Mouse (Mus musculus) forebrain, embryonic 12.5 days (tissue): ENCODE results near the gene Gm1043. TPM values are rescaled to one million over a fixed set of nuclear protein-coding genes. Genes with fewer than 3 reads are reported as not detected.
A peak's percentile ranks its signal among the peaks of the same experiment; 100 is the strongest.

Experiments
- ATAC-seq: fragments of 200-750 bp; cut with Nextera tagmentation; 2 replicates; pipeline ENCODE4 v1.8.0; 2017; ENCODE audit warnings: moderate TSS enrichment; ENCODE audit not compliant: low FRiP score
- H3K27ac ChIP-seq: fragments of 300-500 bp; sonication (generic); 2 replicates; pipeline ENCODE4 v1.5.1; 2016; ENCODE audit warnings: mild to moderate bottlenecking
- H3K27me3 ChIP-seq: fragments of 300-500 bp; sonication (generic); 2 replicates; pipeline ENCODE4 v1.6.1; 2016; ENCODE audit warnings: mild to moderate bottlenecking
- H3K36me3 ChIP-seq: fragments of 300-500 bp; sonication (generic); replicated peaks from 2 replicates; pipeline ENCODE4 v1.6.1; 2016; ENCODE audit warnings: mild to moderate bottlenecking
- H3K4me1 ChIP-seq: fragments of 300-500 bp; sonication (generic); 2 replicates; pipeline ENCODE4 v1.6.1; 2016
- H3K4me2 ChIP-seq: fragments of 300-500 bp; sonication (generic); 2 replicates; pipeline ENCODE4 v1.6.1; 2016; ENCODE audit warnings: mild to moderate bottlenecking, moderate library complexity
- H3K4me3 ChIP-seq: fragments of 300-500 bp; sonication (generic); replicated peaks from 2 replicates; pipeline ENCODE4 v1.5.1; 2016; ENCODE audit warnings: mild to moderate bottlenecking
- H3K9ac ChIP-seq: fragments of 300-500 bp; sonication (generic); 2 replicates; pipeline ENCODE4 v1.6.1; 2016; ENCODE audit warnings: mild to moderate bottlenecking
- H3K9me3 ChIP-seq: fragments of 300-500 bp; sonication (generic); 2 replicates; pipeline ENCODE4 v1.6.1; 2016
- WGBS: fragments of 180-500 bp; shearing (Covaris S2); methylation state at CpG from one replicate; pipeline ENCODE4 v1.1.7; 2016; 5-methylcytosine and 5-hydroxymethylcytosine counted together
- polyA plus RNA-seq: library from polyadenylated mRNA; unstranded; fragments of >200 nt; fragmentation: Nextera tagmentation; extraction: Ambion mirVana; gene quantifications from 2 replicates; pipeline ENCODE4 v1.2.1, GENCODE M21; 2016

Gene Gm1043
- polyA plus RNA-seq, 1 experiment from 2014 or later, result 0.29 TPM

DNA sequence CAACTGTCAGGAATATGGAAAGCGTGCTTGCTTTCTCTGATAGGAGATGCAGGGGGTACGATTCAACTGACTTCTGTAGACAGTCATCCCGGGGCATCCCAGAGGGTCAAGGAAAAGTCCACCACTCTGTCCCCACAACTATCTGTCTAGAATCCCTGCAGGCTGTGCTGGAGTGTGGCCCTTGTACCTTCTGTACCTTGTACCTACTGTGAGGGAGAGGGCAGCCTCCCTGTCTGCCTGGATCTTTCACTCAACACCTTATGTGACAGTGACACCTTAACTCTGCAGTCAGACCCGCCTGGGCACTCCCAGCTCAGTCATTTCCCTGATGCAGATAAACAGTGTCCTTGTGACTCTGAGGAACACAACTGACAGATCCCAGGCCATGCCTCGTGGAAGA lies 65.5 kb downstream of the Gm1043 start:
- no peaks in the 10 kb centered on the region; the same call in 1 of the 2 replicates for H3K27me3 ChIP-seq
- WGBS, result 82% methylated on average over 5 of the region's 5 CpGs
- no peak overlapping the region for H3K4me2 ChIP-seq
- no peak overlapping the region for H3K9ac ChIP-seq
- H3K36me3 ChIP-seq, result no peaks in the 10 kb centered on the region
- no peaks in the 10 kb centered on the region for H3K9me3 ChIP-seq
- H3K4me3 ChIP-seq, result no peak overlapping the region
- no peaks in the 10 kb centered on the region for H3K4me1 ChIP-seq
- ATAC-seq, result no peak
- H3K27ac ChIP-seq, result no peak overlapping the region

DNA sequence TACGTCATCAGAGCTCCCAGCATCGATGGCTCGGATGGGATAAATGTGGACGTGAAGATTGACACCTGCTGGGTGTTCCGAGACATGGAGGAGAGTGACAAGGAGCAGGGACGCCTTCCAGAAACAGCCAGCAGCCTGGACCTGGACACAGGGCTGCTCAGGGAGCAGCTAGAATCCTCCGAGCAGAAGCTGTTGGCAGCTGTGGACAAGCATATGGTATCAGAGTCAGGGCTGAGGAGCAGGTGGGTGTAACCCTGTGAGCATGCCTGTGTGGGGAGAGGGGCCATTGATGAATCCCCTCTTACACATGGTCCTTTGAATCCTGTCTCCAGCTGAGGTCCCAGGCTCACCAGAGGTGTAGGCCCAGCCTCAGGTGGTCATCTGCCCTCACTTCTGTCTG lies 69.3 kb downstream of the Gm1043 start:
- WGBS, result 83% methylated on average over 7 of the region's 7 CpGs
- H3K9me3 ChIP-seq, result no peaks in the 10 kb centered on the region

DNA sequence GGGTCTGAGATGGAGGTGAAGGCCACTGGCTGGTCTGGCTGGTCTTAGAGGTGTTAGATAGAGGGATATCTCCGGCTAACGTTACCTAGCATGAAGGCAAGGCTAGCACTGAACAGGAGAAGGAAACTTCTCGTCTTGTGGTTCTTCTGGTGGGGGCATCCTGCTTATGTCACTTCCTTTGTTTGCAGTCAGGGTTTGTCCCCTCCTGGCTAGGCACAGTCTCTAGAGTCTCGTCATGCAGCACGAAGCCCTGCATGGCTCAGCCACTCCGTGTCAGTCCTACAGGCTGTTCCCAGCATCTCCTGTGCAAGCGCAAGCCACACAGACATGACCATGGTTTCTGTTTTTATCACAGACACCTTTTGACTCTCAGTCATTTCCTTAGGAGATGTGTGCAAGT lies 73.2 kb downstream of the Gm1043 start:
- whole genome bisulfite sequencing, result 82% methylated on average over 7 of the region's 7 CpGs
- Histone ChIP-seq H3K4me3 (no peak overlapping the region), H3K4me2 (no peak overlapping the region), H3K9ac (no peak overlapping the region), H3K27me3 (peaks cover 42% of the 10 kb centered on the region), H3K9me3 (no peaks in the 10 kb centered on the region), H3K36me3 (no peaks in the 10 kb centered on the region), H3K4me1 (peaks cover 7% of the 10 kb centered on the region; the same call in 1 of the 2 replicates), H3K27ac (no peak overlapping the region)
- no peak for ATAC-seq

More for the DNA sequence above, 69.3 kb downstream of the Gm1043 start:
- H3K4me2 ChIP-seq, result no peak overlapping the region
- no peaks in the 10 kb centered on the region for H3K36me3 ChIP-seq
- ATAC-seq, result no peak
- no peak overlapping the region for H3K27ac ChIP-seq
- no peak overlapping the region for H3K4me3 ChIP-seq
- no peaks in the 10 kb centered on the region for H3K4me1 ChIP-seq
- H3K27me3 ChIP-seq, result peaks cover 3% of the 10 kb centered on the region
- no peak overlapping the region for H3K9ac ChIP-seq

DNA sequence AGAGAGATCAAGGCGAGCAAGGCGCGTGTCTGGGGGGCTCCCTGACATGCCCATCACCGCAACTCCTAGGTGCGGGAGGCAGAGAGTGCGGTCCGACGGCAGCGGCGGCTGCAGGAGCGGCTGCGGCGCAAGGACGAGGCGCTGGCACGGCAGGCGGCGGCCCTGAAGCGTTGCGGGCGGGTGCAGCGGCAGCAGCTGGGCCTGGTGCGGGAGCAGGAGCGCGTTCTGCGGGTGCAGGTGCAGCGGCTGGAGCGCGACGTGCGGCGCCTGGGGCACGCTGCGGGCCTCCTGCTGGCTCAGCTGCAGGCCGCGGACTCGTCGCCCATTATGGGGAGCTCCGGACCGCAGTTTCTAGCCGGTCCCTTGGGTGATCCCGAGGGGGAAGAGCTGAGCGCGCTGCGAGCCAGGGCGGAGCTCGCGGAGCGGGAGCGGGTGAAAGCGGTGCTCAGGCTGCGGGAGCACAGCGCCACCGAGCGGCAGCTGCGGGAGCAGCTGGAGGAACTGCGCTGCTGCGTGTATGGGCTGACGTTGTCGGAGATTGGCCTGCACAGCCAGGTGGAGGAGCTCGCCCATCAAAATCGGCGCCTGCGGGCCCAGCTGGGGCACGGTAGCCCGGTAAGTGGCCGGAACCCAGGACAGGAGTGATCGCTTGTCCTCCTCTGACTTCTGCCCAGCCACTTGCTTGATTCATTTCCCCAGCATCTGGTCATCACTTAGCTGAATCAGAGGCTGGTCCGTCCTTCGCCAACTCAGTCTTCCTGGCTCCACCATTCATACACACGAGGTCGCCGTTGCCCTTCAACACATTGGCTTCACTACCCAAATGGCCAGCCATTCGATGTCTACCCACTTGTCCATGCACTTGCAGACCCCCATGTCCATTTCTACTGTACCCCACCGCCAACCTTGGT lies 78.0 kb downstream of the Gm1043 start:
- H3K27ac ChIP-seq, result no peak overlapping the region

DNA sequence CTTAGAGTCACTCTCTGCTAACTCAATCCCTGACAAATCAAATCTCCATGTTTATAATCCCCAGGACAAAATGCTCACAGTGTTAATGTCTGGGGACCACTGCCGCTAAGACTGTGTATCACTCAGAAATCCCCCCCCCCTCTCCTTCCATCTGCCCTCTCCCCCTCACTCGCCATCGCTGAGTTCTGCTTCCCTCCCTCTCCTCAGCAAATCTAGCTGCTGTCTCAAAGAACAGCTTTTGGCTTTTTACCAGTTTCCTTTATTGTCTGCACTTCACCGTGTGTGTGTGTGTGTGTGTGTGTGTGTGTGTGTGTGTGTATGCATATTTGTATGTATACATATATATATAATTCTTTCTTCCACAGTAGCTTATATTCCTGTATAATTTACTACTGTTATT lies 91.3 kb downstream of the Gm1043 start:
- Histone ChIP-seq H3K9me3 (0 out of 2 replicates have a peak, but pooled peaks cover 4% of the 10 kb centered on the region), H3K27me3 (no peaks in the 10 kb centered on the region; the same call in 1 of the 2 replicates), H3K27ac (no peak overlapping the region), H3K4me2 (no peak overlapping the region), H3K9ac (no peak overlapping the region), H3K36me3 (no peaks in the 10 kb centered on the region), H3K4me3 (no peak overlapping the region), H3K4me1 (no peaks in the 10 kb centered on the region)
- no peak for ATAC-seq
- WGBS, result 60% methylated on average over 4 of the region's 4 CpGs

More for the DNA sequence above, 78.0 kb downstream of the Gm1043 start:
- peak; percentile 87 for ATAC-seq
- Histone ChIP-seq H3K36me3 (no peaks in the 10 kb centered on the region), H3K27me3 (peaks cover 63% of the 10 kb centered on the region), H3K4me2 (peak overlapping the region; percentile 70), H3K4me3 (peak overlapping the region; percentile 52), H3K9me3 (no peaks in the 10 kb centered on the region), H3K4me1 (peaks cover 8% of the 10 kb centered on the region; the same call in 1 of the 2 replicates), H3K9ac (peak overlapping the region; percentile 49)
- WGBS, result 6% methylated on average over 74 of the region's 75 CpGs

DNA sequence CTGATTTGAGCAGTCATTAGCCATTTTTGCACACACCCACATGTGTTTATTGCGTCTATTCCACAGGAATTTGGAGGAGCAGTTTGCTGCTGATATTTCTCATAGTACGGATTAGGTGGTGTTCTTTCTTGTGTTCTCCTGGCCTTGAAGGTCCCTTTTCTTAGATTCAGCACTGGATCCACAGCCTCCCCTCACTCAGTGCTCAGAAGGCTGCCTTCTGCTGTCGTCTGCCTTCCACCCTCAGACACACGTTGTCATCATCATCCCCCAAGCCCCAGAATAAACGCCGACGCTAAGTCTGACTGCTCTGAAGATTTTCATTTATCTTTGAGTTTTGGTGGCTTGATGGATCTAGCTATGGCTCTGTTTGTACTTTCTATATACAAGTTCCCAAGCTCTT lies 91.9 kb downstream of the Gm1043 start:
- Histone ChIP-seq H3K4me3 (no peak overlapping the region), H3K4me1 (no peaks in the 10 kb centered on the region), H3K9ac (no peak overlapping the region), H3K27me3 (no peaks in the 10 kb centered on the region; the same call in 1 of the 2 replicates), H3K9me3 (0 out of 2 replicates have a peak, but pooled peaks cover 4% of the 10 kb centered on the region), H3K27ac (no peak overlapping the region), H3K36me3 (no peaks in the 10 kb centered on the region), H3K4me2 (no peak overlapping the region)
- no peak for ATAC-seq
- WGBS, result 83% methylated on average over 7 of the region's 7 CpGs

DNA sequence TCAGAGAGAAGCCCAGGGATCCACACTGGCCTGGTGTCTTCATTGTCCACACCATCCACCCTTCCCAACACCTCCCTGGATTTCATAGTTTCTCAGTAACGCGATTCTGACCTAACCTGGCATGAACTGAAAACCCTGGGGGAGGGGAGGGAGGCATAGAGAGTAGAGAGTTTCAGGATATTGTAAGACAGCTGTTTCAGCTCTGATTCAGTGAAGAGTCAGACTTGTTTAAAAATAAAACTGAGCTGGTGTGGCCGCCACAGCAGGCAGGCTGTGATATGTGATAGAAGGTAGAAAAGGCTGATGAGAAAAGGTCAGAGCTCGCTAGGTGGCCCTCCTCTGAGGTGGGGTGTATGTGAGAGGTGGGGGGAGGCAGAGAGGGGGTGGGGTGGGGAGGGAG lies 93.6 kb downstream of the Gm1043 start:
- 72% methylated on average over 4 of the region's 4 CpGs for WGBS
- H3K36me3 ChIP-seq, result no peaks in the 10 kb centered on the region
- no peaks in the 10 kb centered on the region; the same call in 1 of the 2 replicates for H3K27me3 ChIP-seq
- no peak for ATAC-seq
- no peak overlapping the region for H3K9ac ChIP-seq
- H3K4me3 ChIP-seq, result no peak overlapping the region
- 0 out of 2 replicates have a peak, but pooled peaks cover 4% of the 10 kb centered on the region for H3K9me3 ChIP-seq
- no peak overlapping the region for H3K27ac ChIP-seq
- H3K4me1 ChIP-seq, result no peaks in the 10 kb centered on the region
- H3K4me2 ChIP-seq, result no peak overlapping the region

DNA sequence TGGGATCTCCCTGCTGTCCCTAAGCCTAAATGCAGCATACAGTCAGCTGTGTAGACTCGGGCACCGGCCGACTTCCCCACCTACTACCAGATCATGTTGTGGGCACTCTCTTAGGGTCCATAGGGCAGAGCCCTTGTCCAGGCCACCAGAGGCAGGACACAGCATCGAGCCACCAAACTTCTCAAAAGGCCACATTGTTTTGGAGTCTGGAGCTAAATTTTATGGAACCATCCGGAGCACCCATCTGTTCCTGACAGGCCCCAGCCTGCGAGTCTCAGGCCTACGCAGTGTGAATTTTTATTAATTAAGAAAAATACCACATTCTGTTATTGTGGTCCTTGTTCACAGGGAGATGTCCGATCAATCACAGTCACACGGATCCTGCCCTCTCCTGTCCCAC lies 94.7 kb downstream of the Gm1043 start:
- WGBS, result 92% methylated on average over 9 of the region's 9 CpGs
- H3K4me2 ChIP-seq, result no peak overlapping the region
- no peaks in the 10 kb centered on the region for H3K36me3 ChIP-seq
- H3K27ac ChIP-seq, result no peak overlapping the region
- no peak overlapping the region for H3K9ac ChIP-seq
- H3K4me1 ChIP-seq, result no peaks in the 10 kb centered on the region
- no peak overlapping the region for H3K4me3 ChIP-seq
- no peaks in the 10 kb centered on the region; the same call in 1 of the 2 replicates for H3K27me3 ChIP-seq
- H3K9me3 ChIP-seq, result 0 out of 2 replicates have a peak, but pooled peaks cover 4% of the 10 kb centered on the region
- no peak for ATAC-seq

DNA sequence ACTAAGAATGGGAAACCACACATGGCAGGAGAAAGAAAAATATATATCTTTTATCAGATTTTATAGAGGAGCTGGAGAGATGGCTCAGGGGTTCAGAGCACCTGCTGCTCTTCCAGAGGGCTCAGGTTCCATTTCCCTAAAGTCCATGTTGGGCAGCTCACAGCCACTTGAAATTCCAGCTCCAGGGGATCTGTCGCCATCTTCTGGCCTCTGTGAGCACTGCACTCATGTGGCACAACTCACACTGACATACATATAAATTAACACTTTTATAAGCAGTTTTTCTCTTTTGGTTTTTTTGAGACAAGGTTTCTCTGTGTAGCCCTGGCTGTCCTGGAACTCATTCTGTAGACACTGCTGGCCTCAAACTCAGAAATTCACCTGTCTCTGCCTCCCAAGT lies 95.5 kb downstream of the Gm1043 start:
- H3K9ac ChIP-seq, result no peak overlapping the region
- WGBS, result 76% methylated on average over 1 of the region's 1 CpGs
- no peaks in the 10 kb centered on the region for H3K4me1 ChIP-seq
- no peak overlapping the region for H3K27ac ChIP-seq
- 0 out of 2 replicates have a peak, but pooled peaks cover 4% of the 10 kb centered on the region for H3K9me3 ChIP-seq
- no peaks in the 10 kb centered on the region; the same call in 1 of the 2 replicates for H3K27me3 ChIP-seq
- H3K4me3 ChIP-seq, result no peak overlapping the region
- H3K4me2 ChIP-seq, result no peak overlapping the region
- ATAC-seq, result no peak
- no peaks in the 10 kb centered on the region for H3K36me3 ChIP-seq

DNA sequence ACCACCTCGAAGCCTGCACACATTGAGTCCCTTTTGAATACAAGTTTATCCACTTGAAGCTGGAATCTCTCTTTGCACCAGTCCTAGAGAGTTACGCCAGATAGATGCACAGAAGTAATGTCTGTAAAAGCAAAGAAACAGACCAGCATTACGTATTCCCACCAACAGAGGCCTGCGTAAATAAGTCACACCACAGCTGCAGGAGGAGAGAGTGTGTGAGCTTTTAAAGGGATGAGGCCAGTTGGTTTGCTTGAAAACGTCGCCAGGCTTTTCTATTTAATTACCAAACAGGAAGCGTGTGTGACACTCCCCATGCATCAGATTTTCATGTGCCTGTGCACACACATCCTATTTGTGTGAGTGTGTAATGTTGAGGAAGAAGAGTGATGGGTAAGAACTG lies 99.4 kb downstream of the Gm1043 start:
- ATAC-seq, result no peak
- no peaks in the 10 kb centered on the region for H3K36me3 ChIP-seq
- H3K9me3 ChIP-seq, result 0 out of 2 replicates have a peak, but pooled peaks cover 4% of the 10 kb centered on the region
- H3K4me1 ChIP-seq, result no peaks in the 10 kb centered on the region
- H3K4me3 ChIP-seq, result no peak overlapping the region
- H3K27ac ChIP-seq, result 0 out of 2 replicates have a peak overlapping the region, but pooled peaks have one; percentile 2
- H3K9ac ChIP-seq, result no peak overlapping the region
- no peaks in the 10 kb centered on the region; the same call in 1 of the 2 replicates for H3K27me3 ChIP-seq
- WGBS, result 78% methylated on average over 7 of the region's 7 CpGs
- H3K4me2 ChIP-seq, result no peak overlapping the region

DNA sequence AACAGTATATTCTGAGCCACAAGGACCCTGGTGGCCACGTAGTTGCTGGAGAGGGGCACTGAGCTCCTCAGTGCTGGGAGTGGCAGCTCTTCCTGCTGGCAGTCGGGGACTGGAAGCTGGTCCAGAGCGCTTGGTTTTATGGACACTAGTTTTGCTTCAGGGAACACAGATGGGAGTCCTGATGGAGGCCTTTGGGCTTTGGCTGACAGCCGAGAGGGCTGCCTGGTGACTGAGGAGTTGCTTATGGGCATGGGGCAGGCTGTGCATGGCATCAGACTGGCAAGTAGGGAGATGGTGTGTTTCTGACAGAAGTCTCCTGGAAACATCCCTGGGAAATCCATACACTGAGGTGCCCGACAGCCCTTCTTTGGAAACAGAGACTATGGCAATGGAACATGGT lies 105.2 kb downstream of the Gm1043 start:
- no peak overlapping the region for H3K4me2 ChIP-seq
- no peak for ATAC-seq
- no peaks in the 10 kb centered on the region for H3K36me3 ChIP-seq
- H3K27ac ChIP-seq, result no peak overlapping the region
- no peak overlapping the region for H3K9ac ChIP-seq
- WGBS, result 85% methylated on average over 5 of the region's 5 CpGs
- H3K9me3 ChIP-seq, result no peaks in the 10 kb centered on the region
- no peak overlapping the region for H3K4me3 ChIP-seq
- no peaks in the 10 kb centered on the region for H3K4me1 ChIP-seq
- H3K27me3 ChIP-seq, result no peaks in the 10 kb centered on the region; the same call in 1 of the 2 replicates

DNA sequence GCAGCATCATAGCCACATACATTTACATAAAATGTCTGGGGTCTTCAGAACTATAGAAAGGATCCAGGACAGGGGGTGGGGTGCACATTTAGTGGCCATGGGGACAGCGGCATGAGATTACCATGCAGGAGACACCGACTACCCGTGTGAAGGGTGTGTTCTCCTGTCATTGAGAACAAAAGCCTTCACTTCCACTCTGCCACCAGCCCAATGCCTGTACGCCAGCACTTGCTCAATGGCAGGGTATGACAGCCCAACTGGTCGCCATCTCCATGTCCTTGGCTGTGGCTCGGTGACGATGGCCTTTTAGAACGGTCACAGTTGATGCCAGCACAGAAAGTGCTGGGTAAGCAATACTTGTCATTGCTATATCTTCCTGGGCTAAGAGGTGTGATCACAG lies 111.0 kb downstream of the Gm1043 start:
- WGBS, result 73% methylated on average over 8 of the region's 8 CpGs

More for the DNA sequence above, 111.0 kb downstream of the Gm1043 start:
- no peak for ATAC-seq
- no peak overlapping the region for H3K4me3 ChIP-seq
- H3K9me3 ChIP-seq, result no peaks in the 10 kb centered on the region
- H3K4me2 ChIP-seq, result no peak overlapping the region
- peaks cover 10% of the 10 kb centered on the region for H3K4me1 ChIP-seq
- no peak overlapping the region for H3K9ac ChIP-seq
- no peaks in the 10 kb centered on the region for H3K27me3 ChIP-seq
- H3K27ac ChIP-seq, result no peak overlapping the region
- H3K36me3 ChIP-seq, result no peaks in the 10 kb centered on the region
